Mouse (Mus musculus): ENCODE measurements around the gene Hectd2.

DNA sequence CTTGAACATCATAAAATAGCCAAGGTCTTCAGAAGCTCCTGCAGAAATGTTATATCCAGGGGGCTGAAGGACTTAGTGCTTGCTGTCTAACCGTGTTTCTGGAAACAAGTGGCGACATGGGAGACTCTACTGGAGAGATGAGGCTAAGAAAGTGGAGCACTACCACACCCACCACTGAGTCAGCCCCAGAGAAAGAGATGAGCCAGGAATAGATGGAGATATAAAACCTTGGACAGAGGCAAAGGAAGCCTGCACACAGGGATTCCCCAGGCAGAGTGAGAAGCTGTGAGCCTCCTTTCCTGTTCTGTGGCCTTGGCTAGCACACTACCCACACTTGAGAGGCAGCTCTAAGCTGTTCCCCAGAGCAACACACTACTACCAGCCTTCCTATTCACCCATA is 49.7 kb upstream of the Hectd2 start:
- TF ChIP-seq CTCF (IDR thresholded peaks at IDR 0.05 in 2 of 3, conservative IDR thresholded peaks at IDR 0.05 in 1 of 3; ENCODE audit: control insufficient read depth in 1 of 3, insufficient read depth in 1 of 3, low read depth in 2 of 3, low read length in 3 of 3, poor library complexity in 1 of 3, severe bottlenecking in 1 of 3) (no peak), USF1 (IDR thresholded peaks at IDR 0.05; ENCODE audit: low read depth, low read length) (no peak), MYB (IDR thresholded peaks at IDR 0.05; ENCODE audit: low read depth, low read length) (no peak), MXI1 (IDR thresholded peaks at IDR 0.05; ENCODE audit: low read depth, low read length) (no peak), POLR2A (IDR thresholded peaks at IDR 0.05; ENCODE audit: control insufficient read depth in 1 of 2, insufficient read depth in 1 of 2, low read depth in 1 of 2, low read length in 2 of 2, poor library complexity in 1 of 2) (no peak), UBTF (IDR thresholded peaks at IDR 0.05; ENCODE audit: borderline replicate concordance, insufficient read depth, low read depth, low read length) (no peak), TCF12 (IDR thresholded peaks at IDR 0.05; ENCODE audit: low read depth, low read length) (no peak), JUND (IDR thresholded peaks at IDR 0.05; ENCODE audit: low read depth, low read length) (no peak), HCFC1 (IDR thresholded peaks at IDR 0.05; ENCODE audit: low read depth, low read length) (no peak)
